Mouse (Mus musculus) ES-CJ7 (cell line): Measurements from ENCODE around the gene Eif4a1.

ENCODE experiments used
- DNase-seq: peaks from one replicate; pipeline ENCODE4 v3.0.0; 2011; ENCODE audit warnings: low read depth, low spot score

Eif4a1 gene

GRCm38 (mm10) chr11:69679144-69679543 lies 6.9 kb upstream of the Eif4a1 start:
- no peak for DNase-seq

GRCm38 (mm10) chr11:69671726-69672124 lies 498 bp downstream of the Eif4a1 start:
- no peak for DNase-seq

- DNase-seq, result peak; percentile 94
Measured at GRCm38 (mm10) chr11:69670786-69671725, 1.2 kb downstream of the Eif4a1 start.

- no peak for DNase-seq
Measured at GRCm38 (mm10) chr11:69666665-69667005, 5.6 kb downstream of the Eif4a1 start.

- DNase-seq, result peak; percentile 93
Measured at GRCm38 (mm10) chr11:69665961-69666664, 6.1 kb downstream of the Eif4a1 start, which contains the start of gene Cd68. Gene Cd68 (minus strand): TSS chr11:69666153.

GRCm38 (mm10) chr11:69665457-69665960 lies 6.7 kb downstream of the Eif4a1 start:
- no peak for DNase-seq

- no peak for DNase-seq
Measured at GRCm38 (mm10) chr11:69664841-69665240, 7.4 kb downstream of the Eif4a1 start.

GRCm38 (mm10) chr11:69663795-69664194 lies 8.4 kb downstream of the Eif4a1 start:
- DNase-seq, result no peak

- DNase-seq, result peak; percentile 34
Measured at GRCm38 (mm10) chr11:69662967-69663671, 9.1 kb downstream of the Eif4a1 start.

GRCm38 (mm10) chr11:69662213-69662966 lies 9.8 kb downstream of the Eif4a1 start, which contains the start of gene Mpdu1:
Gene Mpdu1 (minus strand): TSS chr11:69662642.
- DNase-seq, result peak; percentile 98

- no peak for DNase-seq
Measured at GRCm38 (mm10) chr11:69661221-69661881, 10.9 kb downstream of the Eif4a1 start.

- no peak for DNase-seq
Measured at GRCm38 (mm10) chr11:69657462-69657881, 14.8 kb downstream of the Eif4a1 start.

GRCm38 (mm10) chr11:69656617-69657461 lies 15.4 kb downstream of the Eif4a1 start:
- DNase-seq, result peak; percentile 76

- no peak for DNase-seq
Measured at GRCm38 (mm10) chr11:69656065-69656455, 16.2 kb downstream of the Eif4a1 start.

GRCm38 (mm10) chr11:69655264-69656064 lies 16.8 kb downstream of the Eif4a1 start, which contains the start of gene Sox15:
Gene Sox15 (plus strand): TSS chr11:69655314.
- peak; percentile 90 for DNase-seq

GRCm38 (mm10) chr11:69654760-69655159 lies 17.5 kb downstream of the Eif4a1 start:
- peak; percentile 88 for DNase-seq

- no peak for DNase-seq
Measured at GRCm38 (mm10) chr11:69653399-69653798, 18.8 kb downstream of the Eif4a1 start.

GRCm38 (mm10) chr11:69645860-69646259 lies 26.4 kb downstream of the Eif4a1 start:
- DNase-seq, result no peak

GRCm38 (mm10) chr11:69635471-69635870 lies 36.8 kb downstream of the Eif4a1 start:
- DNase-seq, result no peak
